Mouse (Mus musculus) neutrophil, adult 59 days (primary cell): Measurements from ENCODE around the gene Gm34653. TPM values are rescaled to one million over a fixed set of nuclear protein-coding genes. Genes with fewer than 3 reads are reported as not detected.

ENCODE experiments used
- total RNA-seq, 2 experiments: library from RNA; stranded (reverse); gene quantifications; 1 replicate in 1 of 2; 2 replicates in 1 of 2; pipeline ENCODE4 v1.2.4; 2023

Gm34653 gene
- total RNA-seq = under 1 TPM in 1 of 2 experiments, not detected in 1; 0.22 TPM

DNA sequence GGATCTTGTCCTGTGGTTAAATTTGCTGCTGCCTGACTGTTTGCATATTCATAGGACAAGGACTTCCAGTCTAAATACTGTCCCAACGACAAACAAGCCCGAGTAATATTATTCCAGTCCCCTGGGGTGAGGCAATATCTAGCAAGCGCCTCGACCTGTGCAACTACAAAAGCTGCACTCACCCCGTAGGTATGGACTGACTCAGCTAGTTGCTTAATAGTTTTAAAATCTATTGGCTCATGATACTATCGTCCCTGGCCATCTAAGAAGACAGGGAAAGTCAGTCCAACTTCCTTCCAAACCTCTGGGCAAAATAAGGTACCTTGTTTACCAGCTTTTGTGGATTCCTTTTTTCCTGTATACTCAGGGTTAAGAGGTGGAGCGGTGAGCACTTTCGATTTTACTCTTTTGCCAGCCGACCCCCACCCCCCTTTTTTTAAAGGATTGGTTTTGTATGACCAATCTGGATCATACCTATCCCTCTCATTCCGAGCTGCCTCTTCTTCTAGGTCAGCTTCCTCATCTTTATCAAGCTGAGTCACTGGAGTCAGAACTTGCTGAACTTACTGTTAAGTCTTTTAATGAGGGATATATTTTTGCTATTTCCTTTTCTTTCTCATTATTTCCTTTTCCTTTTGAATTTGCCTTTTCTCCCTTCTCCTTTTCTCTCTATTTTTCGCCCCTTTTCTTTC is at the start of gene Gm34653:
TSS of gene Gm34653 (plus strand) at position 242 of the 692 bp plus-strand sequence.

DNA sequence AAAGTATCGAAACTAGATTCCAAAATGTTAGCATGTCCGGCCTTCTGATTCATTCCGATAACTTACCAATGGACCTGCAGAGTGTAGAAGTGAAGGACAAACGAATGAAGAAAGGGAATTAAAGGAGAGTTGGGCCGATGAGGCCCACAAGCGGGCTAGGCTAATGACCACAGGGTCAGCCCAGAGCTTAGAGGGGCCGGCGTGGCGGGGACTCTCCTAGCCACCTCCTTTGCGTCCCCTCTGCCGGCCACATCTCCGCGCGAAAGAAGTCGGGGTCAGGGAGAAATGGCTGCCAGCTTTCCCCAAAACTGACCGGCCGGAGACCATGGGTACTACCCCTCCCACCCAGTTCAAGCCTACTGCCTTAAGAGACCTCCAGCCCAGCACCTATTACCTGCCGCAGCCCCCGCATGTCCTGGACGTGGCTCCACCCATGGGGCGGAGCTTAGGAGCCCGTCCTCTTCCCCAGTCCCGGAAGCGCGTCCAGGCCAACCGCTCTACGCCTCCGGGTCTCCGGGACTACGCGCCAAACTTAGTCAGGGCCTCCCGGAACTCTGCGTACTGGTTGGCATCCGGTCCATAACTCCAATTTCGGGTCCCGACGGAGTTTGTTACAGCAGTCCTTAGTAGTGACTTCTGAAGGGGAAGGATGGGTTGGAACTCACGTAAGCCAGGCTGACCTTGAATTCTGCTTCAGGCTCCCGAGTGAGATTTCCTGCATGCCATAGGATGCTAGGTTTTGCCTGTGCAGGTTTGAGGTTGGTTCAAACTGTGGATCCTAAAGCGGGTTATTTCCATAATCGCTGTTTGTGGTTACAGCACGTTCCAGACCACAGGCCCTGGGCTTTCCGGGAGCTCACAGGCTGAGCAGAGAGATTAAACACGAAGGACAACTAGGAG is 33.2 kb upstream of the Gm34653 start, which contains the start of gene Rabepk:
TSS of gene Rabepk (minus strand) at position 556 of the 900 bp plus-strand sequence.

DNA sequence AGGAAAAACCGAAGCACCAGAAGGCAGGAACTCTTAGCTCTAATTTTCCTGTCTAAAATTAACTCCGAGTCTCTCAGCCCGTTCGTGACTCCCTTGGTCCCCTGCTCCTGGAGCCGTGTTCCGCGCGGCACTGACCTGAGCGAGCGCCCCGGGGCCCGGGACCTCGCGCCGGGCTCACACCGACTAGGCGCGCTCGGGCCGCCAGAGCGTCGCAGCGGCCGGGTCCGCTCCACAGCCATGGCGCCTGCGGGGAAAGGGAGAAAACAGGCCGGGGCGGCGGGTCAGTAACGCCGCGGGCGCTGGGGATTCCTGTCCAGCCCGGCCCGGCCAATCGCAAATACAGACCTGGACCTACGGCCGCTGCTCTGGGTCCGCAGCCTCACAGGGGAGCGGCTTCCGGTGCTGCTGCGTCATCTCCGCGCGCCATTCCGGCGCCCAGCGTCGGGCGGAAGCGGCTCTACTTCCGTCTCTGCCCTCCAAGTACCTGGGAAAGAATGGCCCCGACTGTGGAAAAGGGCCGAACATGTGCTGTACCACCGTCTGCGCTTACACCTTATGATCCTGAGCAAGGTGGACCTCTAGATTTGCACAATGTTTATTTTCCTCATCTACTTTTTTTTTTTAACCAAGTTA is 6.9 kb upstream of the Gm34653 start, which contains the start of gene Fbxw2:
TSS of gene Fbxw2 (minus strand) at position 485 of the 633 bp plus-strand sequence.

DNA sequence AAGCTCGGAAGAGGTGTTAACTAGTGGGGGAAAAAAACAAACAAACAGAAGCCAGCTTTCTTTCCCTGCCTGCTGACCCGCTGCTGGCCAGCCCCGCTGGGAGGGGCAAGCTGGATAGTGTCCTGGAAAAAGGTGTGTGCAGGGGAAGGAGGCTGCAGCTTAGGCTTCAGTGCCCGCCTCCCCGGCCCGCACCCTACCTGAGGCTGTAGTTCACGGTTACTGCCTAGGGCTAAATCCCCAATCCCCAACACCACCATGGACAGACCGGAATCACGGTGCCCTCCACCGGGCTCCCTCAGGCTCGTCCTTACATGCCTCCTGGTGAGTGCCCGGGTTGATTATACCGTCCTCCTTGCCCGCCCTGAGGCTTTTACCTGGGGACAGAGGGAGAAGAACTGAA is 41.5 kb downstream of the Gm34653 start, which contains the start of gene Cutal:
TSS of gene Cutal (plus strand) at position 126 of the 400 bp plus-strand sequence.

DNA sequence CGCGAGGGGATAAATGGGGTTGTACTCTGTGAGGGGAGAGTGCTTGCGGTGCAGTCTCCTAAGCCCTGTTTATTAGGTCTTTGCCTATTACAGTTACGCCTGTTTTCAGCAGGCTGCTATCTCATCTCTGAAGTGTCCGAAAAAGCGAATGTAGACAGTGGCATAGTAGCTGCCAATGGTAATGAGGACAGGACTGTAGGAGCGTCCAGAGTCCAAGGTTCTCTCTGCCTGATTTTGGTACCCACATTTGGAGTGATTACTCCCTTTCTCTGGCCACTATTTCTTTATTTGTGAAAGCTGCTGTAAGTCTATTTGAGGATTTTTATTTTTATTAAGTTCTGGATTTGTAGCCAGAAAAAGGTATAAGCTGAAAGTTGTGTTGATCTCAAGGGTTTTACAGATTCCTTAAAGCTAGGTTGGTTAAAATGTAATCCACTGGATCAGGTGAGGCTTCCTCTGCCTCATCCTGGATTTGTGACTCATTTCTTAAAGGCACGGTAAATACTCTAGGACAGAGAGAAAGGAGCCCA is 42.1 kb downstream of the Gm34653 start, which contains the start of gene Psmd5:
TSS of gene Psmd5 (minus strand) at position 153 of the 530 bp plus-strand sequence.

Other genes starting within 250 kb of the Gm34653 start
- 10 to 100 TPM; 81.0 to 96.1 TPM for gene Gapvd1, start 77.8 kb upstream of the Gm34653 start, total RNA-seq
- gene Hspa5, start 61.0 kb upstream of the Gm34653 start, total RNA-seq = 100 to 1,000 TPM; 340 to 424 TPM
- gene Rabepk, start 33.1 kb upstream of the Gm34653 start, total RNA-seq = 1 to 10 TPM; 6.6 to 7.0 TPM
- 10 to 100 TPM; 91.8 to 97.4 TPM for gene Fbxw2, start 6.7 kb upstream of the Gm34653 start, total RNA-seq
- not detected for gene Cutal, start 41.4 kb downstream of the Gm34653 start, total RNA-seq
- 10 to 100 TPM; 19.0 to 19.9 TPM for gene Psmd5, start 42.0 kb downstream of the Gm34653 start, total RNA-seq
- 10 to 100 TPM; 11.1 to 14.2 TPM for gene Phf19, start 81.0 kb downstream of the Gm34653 start, total RNA-seq
- 1 to 10 TPM; 5.0 to 6.4 TPM for gene Traf1, start 128.8 kb downstream of the Gm34653 start, total RNA-seq
- 1 to 10 TPM in 1 of 2 experiments, under 1 TPM in 1; 0.99 to 1.3 TPM for gene Hc, start 228.4 kb downstream of the Gm34653 start, total RNA-seq